Mouse (Mus musculus): Measurements from ENCODE around the gene Rcc1l. TPM values are rescaled to one million over a fixed set of nuclear protein-coding genes. Genes with fewer than 3 reads are reported as not detected.
A peak's percentile ranks its signal among the peaks of the same experiment; 100 is the strongest.

Gene Rcc1l
- total RNA-seq, 2 experiments from 2014 or later: 28.2 to 34.7 TPM

DNA sequence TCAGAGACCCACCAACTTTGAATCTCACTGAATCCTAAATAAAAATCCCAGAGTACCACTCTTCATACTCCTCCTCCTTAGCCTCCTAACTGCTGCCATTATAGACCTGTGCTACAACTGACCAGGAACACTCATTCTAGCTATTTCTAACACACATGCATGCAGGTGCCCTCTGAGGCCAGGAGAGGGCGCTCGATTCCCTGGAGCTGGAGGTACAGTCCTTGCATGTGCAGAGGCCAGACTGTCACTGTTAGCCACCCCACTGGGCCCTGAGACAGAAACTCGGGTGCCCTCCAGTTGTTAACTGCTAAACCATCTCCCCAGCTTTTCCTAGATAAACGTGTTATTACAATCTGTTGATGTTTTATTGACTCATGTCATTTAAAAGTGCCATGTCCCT lies 3.4 kb downstream of the Rcc1l start:
- peak in 1 of 2 experiments; percentile 52 for DNase-seq (ENCODE audit: low spot score in 2 of 2)

DNA sequence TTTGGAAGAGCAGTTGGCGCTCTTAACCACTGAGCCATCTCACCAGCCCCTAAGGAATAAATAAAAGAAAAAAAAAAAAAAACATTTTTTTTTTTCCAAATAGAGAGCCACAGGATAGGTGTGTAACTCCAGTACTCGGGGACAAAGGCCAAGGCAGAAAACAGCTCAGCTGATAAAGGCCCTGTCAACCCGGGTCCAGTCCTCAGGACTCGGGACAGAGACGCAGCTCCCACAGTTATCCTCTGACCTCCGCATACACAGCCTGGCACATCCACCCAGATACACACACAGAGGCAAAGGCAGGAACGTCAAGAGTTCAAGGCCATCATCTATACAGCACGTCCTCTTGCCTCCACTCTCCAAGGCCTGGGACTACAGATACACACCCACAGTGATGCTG lies 6.4 kb downstream of the Rcc1l start:
- no peak for DNase-seq (ENCODE audit: low spot score in 2 of 2)

DNA sequence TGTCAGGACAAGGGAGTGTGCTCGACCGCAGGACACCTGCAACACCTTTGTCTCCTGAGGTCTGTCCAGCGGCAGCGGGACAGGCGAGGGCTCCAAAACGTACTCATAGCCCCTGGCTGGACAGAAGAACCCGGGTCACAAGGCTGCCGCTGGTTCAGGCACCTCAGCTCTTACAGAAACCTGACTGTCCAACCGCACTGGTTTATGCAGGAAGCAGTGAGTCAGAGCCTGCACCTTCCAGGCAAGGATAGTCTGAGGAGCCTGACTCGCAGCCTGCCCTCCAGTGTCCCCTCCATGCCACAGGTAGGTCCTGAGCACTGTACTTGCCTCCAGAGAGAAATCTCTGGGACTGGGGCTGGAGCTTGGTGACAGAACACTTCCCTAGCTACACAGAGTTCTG lies 7.3 kb downstream of the Rcc1l start:
- DNase-seq (ENCODE audit: low spot score in 2 of 2): no peak

DNA sequence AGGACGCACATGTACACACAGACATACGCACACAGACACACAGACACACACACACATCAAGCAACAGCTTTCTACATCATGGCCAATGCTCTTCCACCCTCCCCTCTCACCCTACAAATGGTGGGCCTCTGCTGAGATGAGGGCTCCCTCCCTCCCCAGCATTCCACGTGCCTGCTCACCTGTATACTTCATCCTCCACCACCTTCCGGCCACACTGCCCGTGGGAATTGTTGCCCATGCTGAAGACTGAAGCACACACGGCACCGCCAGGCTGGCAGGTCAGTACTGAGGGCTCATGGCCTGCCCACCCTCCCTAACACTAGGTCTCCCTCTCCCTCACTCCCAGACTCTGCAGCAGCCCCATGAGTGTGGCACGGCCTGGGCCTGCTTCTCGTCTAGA lies 8.5 kb downstream of the Rcc1l start:
- no peak for DNase-seq (ENCODE audit: low spot score in 2 of 2)

DNA sequence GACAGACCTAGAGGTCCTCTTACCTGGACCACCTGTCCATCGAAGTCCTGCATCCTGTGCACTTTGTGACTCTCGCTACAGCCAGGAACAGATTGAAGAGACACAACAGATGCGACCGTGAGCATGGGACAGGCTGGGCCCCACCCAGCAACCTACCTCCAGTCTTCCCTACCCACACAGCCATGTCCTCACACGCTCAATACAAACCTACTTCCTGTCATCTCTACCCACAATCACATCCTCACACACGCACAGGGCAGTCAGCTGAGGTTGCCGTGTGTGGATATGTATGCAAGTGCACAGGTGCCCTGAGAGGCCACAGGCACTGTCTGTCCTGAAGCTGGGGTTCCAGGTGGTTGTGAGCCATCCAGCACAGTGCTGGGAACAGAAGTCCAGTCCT lies 9.9 kb downstream of the Rcc1l start:
- DNase-seq (ENCODE audit: low spot score in 2 of 2): no peak

DNA sequence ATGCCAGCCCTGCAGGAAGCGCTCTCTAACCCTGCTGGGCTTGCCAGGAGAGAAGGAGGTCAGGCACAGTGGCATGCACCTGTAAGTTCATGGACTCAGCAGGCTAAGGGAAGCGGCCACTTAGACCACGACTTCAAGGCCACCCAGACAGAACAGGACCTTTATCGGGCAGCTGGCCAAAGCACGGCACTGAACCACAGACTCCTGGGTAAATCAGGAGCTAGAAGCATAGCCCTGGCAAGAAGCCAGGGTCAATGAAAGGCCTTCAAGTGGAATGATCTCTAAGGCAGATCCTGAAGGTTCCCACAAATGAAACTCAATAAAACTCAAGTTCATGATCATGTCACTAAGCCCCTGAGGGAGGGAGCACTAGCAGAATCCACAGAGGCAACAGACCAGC lies 11.9 kb downstream of the Rcc1l start:
- DNase-seq (ENCODE audit: low spot score in 2 of 2): peak; percentile 42 to 49

DNA sequence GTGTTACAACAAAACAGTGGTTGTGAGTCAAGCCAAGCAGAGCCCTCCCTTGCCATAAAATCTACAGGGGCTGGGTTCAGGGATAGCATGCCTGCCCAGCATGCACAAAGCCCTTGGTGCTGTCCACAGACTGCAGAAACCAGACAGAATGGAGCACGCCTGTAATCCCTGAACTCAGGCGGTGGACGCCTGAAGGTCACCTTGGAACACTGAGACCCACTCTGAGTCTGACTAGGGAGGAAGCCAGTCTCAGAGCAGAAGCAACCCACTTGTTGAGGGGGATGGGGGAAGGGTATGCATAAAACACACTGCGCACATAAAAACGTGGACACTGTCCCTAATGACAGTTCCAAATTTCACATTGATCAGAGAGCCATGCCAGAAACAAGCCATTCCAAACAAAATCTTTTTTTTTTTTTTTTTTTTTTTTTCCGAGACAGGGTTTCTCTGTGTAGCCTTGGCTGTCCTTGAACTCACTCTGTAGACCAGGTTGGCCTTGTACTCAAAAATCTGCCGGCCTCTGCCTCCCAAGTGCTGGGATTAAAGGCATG lies 20.6 kb downstream of the Rcc1l start:
- no peak for DNase-seq (ENCODE audit: low spot score in 2 of 2)

DNA sequence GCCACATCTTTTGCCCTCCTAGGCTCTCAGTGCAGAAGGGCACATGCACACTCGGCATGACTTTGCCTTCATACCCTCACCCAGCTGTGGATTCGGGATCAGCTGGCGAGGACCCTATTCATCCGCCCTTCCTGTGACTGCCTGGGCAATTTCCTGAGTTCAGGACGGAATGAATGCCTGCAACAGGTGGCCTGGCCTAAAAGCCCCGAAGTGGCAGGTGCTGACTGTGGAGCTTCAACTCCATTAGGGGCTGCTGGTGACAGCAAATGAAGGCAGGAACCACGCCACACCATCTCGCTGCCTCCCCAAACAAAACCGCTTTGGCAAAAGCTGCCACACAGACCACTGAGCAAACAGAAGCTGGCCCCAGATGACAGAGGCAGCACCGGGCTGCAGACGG lies 24.7 kb downstream of the Rcc1l start:
- DNase-seq (ENCODE audit: low spot score in 2 of 2): no peak

DNA sequence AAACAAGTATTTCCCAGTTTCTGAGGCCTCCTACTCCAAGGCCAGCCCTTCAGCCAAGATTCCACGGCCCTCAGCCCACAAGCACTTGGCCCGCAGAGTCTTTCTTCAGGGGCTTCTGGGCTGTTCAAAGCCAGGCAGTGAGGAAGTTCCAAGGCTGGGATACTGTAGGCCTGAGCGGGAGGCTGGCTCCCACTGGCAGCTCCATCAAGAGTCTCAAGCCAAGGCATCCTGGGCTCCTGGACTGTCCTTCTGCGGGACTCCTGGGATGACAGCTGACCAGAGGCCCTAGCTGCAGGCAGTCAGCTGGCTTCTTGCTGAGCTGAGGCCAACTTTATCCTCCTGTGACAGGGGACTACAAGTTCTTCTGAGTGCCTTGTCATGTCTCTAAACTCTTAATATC lies 28.4 kb downstream of the Rcc1l start:
- no peak for DNase-seq (ENCODE audit: low spot score in 2 of 2)

DNA sequence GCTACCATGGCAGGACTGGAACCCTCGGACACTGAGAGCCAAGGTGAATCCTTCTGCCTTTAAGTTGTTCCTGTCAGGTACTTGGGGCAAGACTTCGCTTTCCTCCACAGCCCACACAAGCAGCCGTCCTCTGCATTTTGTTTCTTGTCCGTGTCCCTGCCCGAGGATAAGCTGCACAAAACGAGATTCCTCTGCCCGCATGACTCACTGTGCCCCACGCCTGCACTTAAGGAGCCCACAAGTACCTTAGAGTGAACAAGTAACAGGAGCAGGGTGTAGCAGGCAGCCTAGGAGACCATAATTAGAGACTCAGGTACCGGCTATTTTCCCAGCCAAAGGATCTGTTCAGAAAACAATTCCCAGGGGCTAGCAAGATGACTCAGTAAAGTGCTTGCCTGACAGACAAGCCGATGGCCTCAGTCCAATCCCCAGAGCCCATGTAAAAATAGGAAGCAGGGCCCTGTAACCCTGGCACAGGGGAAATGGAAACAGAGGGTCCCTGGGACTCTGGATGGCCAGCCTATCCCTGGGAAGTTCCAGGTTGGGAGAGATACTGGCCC lies 29.3 kb downstream of the Rcc1l start:
- DNase-seq (ENCODE audit: low spot score in 2 of 2): no peak

DNA sequence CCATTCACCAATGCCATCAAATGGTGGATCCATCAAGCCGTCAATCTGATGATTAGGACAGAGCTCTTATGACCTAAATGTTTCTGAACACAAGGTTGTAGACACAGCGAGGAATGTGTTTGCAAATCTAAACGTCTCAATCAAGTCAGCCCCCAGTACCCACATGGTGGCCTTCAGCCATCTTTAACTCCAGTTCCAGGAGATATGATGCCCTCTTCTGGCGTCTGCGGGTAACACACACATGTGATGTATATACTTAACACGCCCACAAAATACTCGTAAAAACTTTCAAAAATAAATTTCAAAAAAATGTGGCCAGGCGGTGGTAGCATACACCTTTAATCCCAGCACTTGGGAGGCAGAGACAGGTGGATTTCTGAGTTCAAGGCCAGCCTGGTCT lies 31.6 kb downstream of the Rcc1l start:
- DNase-seq (ENCODE audit: low spot score in 2 of 2): no peak

DNA sequence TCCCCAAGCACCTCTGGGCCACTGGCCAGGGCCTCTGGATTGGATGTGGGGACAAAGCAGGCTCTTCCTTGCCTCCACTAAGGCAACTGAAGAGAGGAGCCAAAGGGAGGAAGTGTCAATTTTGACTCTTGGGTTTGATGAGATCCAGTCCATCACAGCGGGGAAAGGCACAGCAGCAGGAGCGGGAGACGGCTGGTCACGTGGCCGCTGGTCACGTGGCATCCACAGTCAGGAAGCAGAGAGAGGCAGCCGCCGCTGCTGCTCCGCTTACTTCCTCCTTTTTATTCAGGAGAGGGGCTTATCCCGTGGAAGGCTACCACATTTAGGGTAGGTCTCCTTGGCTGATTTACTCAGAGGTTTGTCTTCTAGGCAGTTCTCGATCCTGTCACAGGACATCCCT lies 34.2 kb downstream of the Rcc1l start:
- no peak for DNase-seq (ENCODE audit: low spot score in 2 of 2)

DNA sequence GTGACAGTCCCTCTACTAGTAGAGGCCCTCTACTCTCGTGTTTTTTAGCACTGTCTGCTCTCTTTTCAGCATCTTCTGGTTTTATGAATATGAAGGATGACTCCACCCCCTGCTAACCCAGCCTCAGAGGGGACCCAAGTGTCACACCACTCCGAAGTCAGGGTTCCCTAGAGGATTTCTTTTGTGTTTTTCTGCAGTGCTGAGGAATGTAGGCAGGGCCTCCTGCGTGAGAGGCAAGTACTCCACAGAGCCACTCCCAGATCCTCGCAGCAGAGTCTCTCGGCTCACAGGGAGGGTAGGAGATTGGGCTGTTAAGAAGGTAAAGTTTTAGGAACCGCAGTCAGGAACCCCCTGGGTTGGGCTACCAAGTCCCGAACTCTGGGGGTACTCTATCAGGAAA lies 35.3 kb downstream of the Rcc1l start:
- DNase-seq (ENCODE audit: low spot score in 2 of 2): no peak

DNA sequence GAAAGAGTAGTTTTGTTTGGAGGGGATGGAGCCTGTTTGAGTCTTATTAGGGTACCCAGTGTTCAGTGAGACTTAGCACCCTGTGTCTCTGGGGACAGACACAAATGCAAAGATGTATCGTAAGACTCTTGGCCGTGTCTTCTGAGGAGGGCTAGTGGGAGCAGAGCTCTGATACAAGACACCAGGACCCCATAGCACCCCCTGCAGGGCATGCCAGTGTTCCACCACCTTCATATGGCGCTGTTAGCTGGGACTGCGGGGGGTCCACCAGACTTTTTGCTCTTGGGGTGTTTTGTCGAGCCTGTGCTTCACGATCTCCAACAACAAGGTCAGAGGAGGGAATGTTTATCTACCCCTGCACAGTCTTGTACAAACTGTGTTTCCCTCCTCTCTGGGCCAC lies 37.1 kb downstream of the Rcc1l start:
- DNase-seq (ENCODE audit: low spot score in 2 of 2): no peak

DNA sequence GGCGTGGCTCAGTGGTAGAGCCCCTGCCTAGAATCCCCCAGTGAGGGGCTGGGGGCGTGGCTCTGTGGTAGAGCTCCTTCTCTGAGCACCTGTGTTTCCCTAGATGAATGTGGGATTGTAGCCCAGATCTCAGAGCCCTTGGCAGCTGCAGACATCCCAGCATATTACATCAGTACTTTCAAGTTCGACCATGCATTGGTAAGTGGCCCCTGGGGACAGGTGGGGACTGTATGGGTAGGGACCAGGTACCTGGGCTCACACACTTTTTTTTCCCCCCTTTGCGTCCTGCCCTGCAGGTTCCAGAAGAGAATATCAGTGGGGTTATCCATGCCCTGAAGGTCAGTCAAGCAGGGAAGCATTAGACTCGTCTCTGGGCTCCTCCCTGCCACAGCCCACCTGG lies 38.6 kb downstream of the Rcc1l start:
- no peak for DNase-seq (ENCODE audit: low spot score in 2 of 2)

DNA sequence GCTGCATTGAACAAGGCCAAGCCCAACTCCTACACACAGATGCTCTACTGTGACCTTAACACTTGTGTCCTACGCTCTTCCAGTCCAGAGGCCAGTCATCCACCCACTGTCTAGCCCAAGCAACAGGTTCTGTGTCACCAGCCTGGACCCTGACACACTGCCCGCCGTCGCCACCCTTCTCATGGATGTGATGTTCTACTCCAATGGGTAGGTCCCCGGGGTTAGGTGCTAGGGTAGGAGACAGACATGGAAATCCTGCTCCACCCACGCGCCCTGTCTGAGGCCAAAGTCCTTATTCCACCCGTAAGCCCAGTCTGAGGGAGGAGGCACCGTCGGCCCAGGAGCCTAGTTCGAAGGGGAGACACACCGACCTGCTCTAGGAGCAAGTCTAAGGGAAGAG lies 40.6 kb downstream of the Rcc1l start:
- DNase-seq (ENCODE audit: low spot score in 2 of 2): no peak

DNA sequence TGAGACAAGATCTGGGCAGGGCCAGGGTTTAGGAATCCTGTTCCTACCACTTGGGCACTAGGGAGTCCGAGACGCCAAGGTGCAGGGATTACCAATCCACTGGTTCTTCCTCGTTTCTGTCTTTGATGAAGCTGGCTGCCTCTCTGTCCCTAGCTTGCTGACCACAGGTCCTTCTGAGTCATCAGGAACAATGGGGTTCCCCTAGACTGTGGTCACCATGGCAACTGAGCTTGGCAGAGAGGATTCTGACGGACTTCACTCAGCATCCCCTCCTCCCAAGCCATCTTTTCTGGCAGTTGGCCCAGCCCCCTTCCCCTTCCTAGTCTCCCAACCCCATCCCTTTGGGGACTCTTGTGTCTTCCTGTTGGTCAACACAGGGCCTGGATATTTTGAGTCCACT lies 45.0 kb downstream of the Rcc1l start:
- no peak for DNase-seq (ENCODE audit: low spot score in 2 of 2)

DNA sequence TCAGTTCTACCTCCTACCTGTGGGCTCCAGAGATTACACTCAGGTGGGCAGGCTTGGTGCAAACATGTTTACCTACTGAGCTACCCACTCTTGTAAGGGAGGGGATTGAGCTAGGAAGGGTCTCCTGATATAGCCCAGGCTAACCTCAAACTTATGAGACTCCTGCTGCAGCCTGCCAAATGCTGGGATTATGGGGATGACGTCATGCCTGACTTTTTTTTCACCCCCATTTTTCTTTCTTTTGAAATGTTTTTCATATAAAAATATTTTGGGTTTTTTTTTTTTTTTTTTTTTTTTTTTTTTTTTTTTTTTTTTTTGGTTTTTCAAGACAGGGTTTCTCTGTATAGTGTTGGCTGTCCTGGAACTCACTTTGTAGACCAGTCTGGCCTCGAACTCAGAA lies 50.3 kb downstream of the Rcc1l start:
- no peak for DNase-seq (ENCODE audit: low spot score in 2 of 2)

DNA sequence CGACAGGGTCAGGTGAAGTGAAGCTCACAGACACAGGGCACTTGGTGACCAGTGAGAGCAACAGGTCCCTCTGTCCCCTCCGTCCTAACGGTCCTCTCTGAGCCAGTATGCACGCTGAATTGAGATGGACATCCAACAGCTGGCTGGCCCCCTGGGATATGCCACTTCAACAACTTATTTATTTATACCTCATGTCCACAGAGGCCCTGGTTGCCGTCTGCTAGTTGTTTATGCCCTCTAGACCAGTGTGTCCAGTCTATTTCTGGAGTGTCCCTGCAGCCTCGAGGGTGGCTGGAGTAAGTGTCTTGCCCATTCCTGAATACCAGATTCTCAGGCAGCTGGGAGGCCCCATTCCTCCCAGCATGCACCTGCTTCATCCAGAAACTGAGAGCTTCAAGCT lies 52.7 kb downstream of the Rcc1l start:
- DNase-seq (ENCODE audit: low spot score in 2 of 2): no peak

DNA sequence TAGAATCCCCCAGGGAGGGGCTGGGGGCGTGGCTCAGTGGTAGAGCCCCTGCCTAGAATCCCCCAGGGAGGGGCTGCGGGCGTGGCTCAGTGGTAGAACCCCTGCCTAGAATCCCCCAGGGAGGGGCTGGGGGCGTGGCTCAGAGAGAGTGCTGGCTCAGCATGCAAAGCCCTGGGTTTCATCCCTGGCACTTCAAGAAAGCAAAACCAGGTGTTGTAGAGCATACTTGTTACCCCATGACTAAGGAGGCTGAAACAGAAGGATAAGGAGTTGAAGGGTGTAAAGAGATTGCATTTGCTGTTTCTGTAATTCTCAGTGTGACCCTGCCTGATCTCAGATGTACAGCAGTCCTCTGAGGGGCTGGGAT lies 54.7 kb downstream of the Rcc1l start:
- no peak for DNase-seq (ENCODE audit: low spot score in 2 of 2)

DNA sequence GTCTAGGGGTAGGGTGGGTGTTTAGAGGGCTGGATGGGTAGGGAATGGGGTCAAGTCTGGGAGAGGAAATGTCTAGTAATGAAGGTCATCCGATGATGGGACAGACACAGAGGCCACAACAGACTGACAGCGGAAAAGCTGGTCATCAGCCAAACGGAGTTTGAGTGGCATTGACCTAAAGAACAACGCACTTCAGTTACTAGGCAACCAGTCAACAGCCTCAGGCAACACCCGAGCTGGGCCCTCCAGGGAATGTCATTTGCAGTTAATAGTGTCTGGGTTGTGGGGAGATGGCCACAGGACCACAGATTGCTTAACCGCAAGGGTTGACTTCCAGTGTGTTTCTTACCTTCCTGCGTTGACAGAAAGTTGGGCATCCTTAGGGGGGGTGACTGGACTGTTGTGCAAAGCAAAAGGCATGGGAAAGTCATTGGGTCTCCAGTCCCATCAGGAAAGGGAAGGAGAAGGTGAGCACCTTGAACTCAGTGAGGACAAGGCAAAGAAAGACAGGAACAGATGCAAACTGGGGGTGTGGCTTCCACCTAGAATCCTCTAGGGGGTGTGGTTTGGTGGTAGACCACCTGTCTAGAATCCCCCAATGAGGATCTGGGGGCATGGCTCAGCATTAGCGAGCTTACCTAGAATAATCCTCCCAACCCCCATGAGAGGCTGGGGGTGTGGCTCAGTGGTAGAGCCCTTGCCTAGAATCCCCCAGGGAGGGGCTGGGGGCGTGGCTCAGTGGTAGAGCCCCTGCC lies 55.3 kb downstream of the Rcc1l start:
- DNase-seq (ENCODE audit: low spot score in 2 of 2): peak in 1 of 2 experiments; percentile 19

DNA sequence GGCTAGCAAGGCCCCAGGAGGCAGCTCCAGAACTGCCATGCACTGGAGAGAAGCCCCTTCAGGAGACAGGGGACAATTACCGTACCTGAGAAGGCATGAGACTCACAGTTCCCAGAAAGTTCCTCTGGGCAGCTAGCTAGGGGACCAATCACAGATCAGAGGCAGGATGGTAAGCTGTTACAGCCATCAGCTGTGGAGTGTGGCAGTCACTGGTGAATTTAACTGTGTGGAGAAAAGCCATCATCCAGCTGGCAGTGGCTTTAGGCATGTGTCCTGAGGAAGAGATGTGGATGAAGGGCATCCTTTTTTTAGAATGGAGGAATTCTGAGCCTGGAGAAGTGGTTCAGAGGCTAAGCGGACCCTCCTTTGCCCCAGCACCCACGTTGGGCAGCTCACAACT lies 56.4 kb downstream of the Rcc1l start:
- no peak for DNase-seq (ENCODE audit: low spot score in 2 of 2)

DNA sequence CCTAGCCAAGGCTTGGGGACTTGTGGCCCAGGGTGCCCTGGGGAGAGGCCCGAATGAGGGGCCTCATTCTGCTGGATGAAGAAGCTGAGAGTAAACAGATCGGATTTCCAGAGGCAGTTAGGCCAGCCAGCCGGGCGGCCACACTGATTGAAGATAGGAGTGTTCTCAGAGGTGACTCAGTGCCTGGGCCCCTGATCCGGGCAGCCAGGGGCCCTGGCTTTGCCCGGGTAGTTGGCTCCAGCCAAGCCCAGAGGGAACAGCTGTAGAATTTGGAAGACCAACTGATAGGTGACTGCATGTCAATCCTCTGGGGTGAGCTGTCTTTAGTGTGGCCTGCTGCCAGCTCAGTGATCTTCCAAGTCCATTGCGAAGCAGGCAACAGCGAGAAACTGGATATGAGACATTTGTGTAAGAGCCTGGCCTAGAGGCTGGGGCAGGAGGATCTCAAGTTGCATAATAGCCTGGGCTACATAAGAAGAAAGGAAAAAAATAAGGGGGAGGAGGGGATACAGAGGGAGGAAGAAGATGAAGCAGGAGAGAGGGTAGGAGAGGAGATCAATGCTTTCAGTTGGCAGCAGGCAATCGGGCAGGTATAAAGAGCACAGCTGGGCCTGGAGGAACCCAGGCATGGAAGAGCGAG lies 57.0 kb downstream of the Rcc1l start:
- no peak for DNase-seq (ENCODE audit: low spot score in 2 of 2)

All from adrenal gland, adult 18-20 months (tissue).